Mouse (Mus musculus) natural killer cell, adult 2 months (primary cell): ENCODE measurements at regions not wholly inside any gene's neighbourhood (a gene's known extent, or its start where the extent isn't known, plus 50 kb on each side); places are given as distances from the start of the nearest gene placed in this dataset.
"Not testable (repeated sequence)": the region's sequence is repeated elsewhere in the genome, so short reads cannot be mapped to it uniquely, and the experiment has no call there.

Experiments used
- DNase-seq, 2 experiments: peaks; one replicate each; pipeline ENCODE4 v3.0.0; 2022; ENCODE audit warnings: low spot score in 2 of 2

GRCm38 (mm10) chrX:77307374-77307773, 203.4 kb upstream of the Tbl1x start:
- no peak for DNase-seq

- DNase-seq, result peak in 1 of 2 experiments; percentile 0
These were observed 196.4 kb upstream of the Tbl1x start for GRCm38 (mm10) chrX:77314384-77314783.

GRCm38 (mm10) chrX:77323644-77324043, 187.2 kb upstream of the Tbl1x start:
- DNase-seq, result no peak

GRCm38 (mm10) chrX:77353181-77353580, 157.6 kb upstream of the Tbl1x start:
- no peak for DNase-seq

- no peak for DNase-seq
These were observed 150.3 kb upstream of the Tbl1x start for GRCm38 (mm10) chrX:77360551-77360950.

- DNase-seq, result no peak
These were observed 149.7 kb upstream of the Tbl1x start for GRCm38 (mm10) chrX:77361106-77361505.

- DNase-seq, result no peak
These were observed 147.2 kb upstream of the Tbl1x start for GRCm38 (mm10) chrX:77363657-77364056.

GRCm38 (mm10) chrX:77367351-77367750, 143.5 kb upstream of the Tbl1x start:
- DNase-seq, result no peak

- DNase-seq, result no peak
These were observed 123.5 kb upstream of the Tbl1x start for GRCm38 (mm10) chrX:77387271-77387670.

- no peak for DNase-seq
These were observed 118.9 kb upstream of the Tbl1x start for GRCm38 (mm10) chrX:77391760-77392446.

- no peak for DNase-seq
These were observed 103.9 kb upstream of the Tbl1x start for GRCm38 (mm10) chrX:77406896-77407295.

GRCm38 (mm10) chrX:77407925-77408324, 102.9 kb upstream of the Tbl1x start:
- no peak for DNase-seq

- DNase-seq, result no peak
These were observed 101.4 kb upstream of the Tbl1x start for GRCm38 (mm10) chrX:77409370-77409769.

GRCm38 (mm10) chrX:77410812-77411211, 100.0 kb upstream of the Tbl1x start:
- DNase-seq, result no peak

GRCm38 (mm10) chrX:77414156-77414555, 96.7 kb upstream of the Tbl1x start:
- DNase-seq, result no peak

- no peak for DNase-seq
These were observed 93.0 kb upstream of the Tbl1x start for GRCm38 (mm10) chrX:77417766-77418165.

- DNase-seq, result no peak
These were observed 88.6 kb upstream of the Tbl1x start for GRCm38 (mm10) chrX:77422206-77422605.

GRCm38 (mm10) chrX:77424792-77425727, 85.8 kb upstream of the Tbl1x start:
- DNase-seq, result no peak

- DNase-seq, result not testable (repeated sequence)
These were observed 85.1 kb upstream of the Tbl1x start for GRCm38 (mm10) chrX:77425728-77426102.

GRCm38 (mm10) chrX:77426836-77427235, 84.0 kb upstream of the Tbl1x start:
- DNase-seq, result not testable (repeated sequence)

GRCm38 (mm10) chrX:77432001-77432565, 78.7 kb upstream of the Tbl1x start:
- no peak for DNase-seq
